Mouse (Mus musculus) C2C12 (cell line): ENCODE data around the gene Xxylt1. TPM values are rescaled to one million over a fixed set of nuclear protein-coding genes. Genes with fewer than 3 reads are reported as not detected.

Experiments
- H3K27me3 ChIP-seq: one replicate; pipeline ENCODE4 v1.6.1; 2011; ENCODE audit not compliant: control insufficient read depth, insufficient read depth, insufficient read length
- H3K36me3 ChIP-seq: one replicate; pipeline ENCODE4 v1.6.1; 2011; ENCODE audit not compliant: control insufficient read depth, insufficient read depth
- H3K4me3 ChIP-seq: one replicate; pipeline ENCODE4 v1.5.1; 2011; ENCODE audit warnings: mild to moderate bottlenecking, control low read depth; ENCODE audit not compliant: poor library complexity, insufficient read depth, severe bottlenecking
- H3K79me2 ChIP-seq: one replicate; pipeline ENCODE4 v1.6.1; 2011; ENCODE audit not compliant: control insufficient read depth, insufficient read depth
- H3K79me3 ChIP-seq: one replicate; pipeline ENCODE4 v1.6.1; 2011; ENCODE audit warnings: low read depth, control low read depth
- H3ac ChIP-seq: one replicate; pipeline ENCODE3; 2011; ENCODE audit warnings: low read depth; ENCODE audit not compliant: control insufficient read depth, insufficient read length
- CEBPB ChIP-seq: IDR thresholded peaks from one replicate; pipeline ENCODE4 v1.6.1; 2011; ENCODE audit warnings: low read depth, mild to moderate bottlenecking, control low read depth, moderate library complexity
- CTCF ChIP-seq: IDR thresholded peaks from one replicate; pipeline ENCODE4 v1.5.1; 2011; ENCODE audit not compliant: control insufficient read depth, insufficient read depth, insufficient read length
- FOSL1 ChIP-seq: IDR thresholded peaks from one replicate; pipeline ENCODE4 v1.8.0; 2011; ENCODE audit warnings: mild to moderate bottlenecking, low read length; ENCODE audit not compliant: poor library complexity, insufficient read depth, severe bottlenecking
- MAX ChIP-seq: IDR thresholded peaks from one replicate; pipeline ENCODE4 v1.6.1; 2011; ENCODE audit warnings: mild to moderate bottlenecking, control low read depth
- MYOD1 ChIP-seq: IDR thresholded peaks from one replicate; pipeline ENCODE4 v1.6.1; 2011; ENCODE audit warnings: low read depth; ENCODE audit not compliant: control insufficient read depth, insufficient read length
- MYOG ChIP-seq: IDR thresholded peaks from one replicate; pipeline ENCODE4 v1.6.1; 2011; ENCODE audit not compliant: control insufficient read depth, insufficient read length; ENCODE audit errors: extremely low read depth
- USF1 ChIP-seq: IDR thresholded peaks from one replicate; pipeline ENCODE4 v1.6.1; 2011; ENCODE audit warnings: low read depth, mild to moderate bottlenecking, control low read depth, moderate library complexity
- polyA plus RNA-seq: library from polyadenylated mRNA; unstranded; fragments of >200 nt; fragmentation: generic; extraction: Trizol; gene quantifications from one replicate; pipeline ENCODE4 v1.2.1, GENCODE M21; 2012; ENCODE audit warnings: missing spikeins

Gene Xxylt1
- polyA plus RNA-seq, 1 experiment: 10.4 TPM

GRCm38 (mm10) chr16:31025516-31025915 is 55.7 kb downstream of the Xxylt1 start:
- Histone ChIP-seq H3K27me3 (no peaks in the 10 kb centered on the region), H3K4me3 (no peak overlapping the region), H3K79me2 (no peaks in the 10 kb centered on the region), H3ac (no peak overlapping the region), H3K36me3 (no peaks in the 10 kb centered on the region), H3K79me3 (no peaks in the 10 kb centered on the region)
- TF ChIP-seq USF1 (no peak), FOSL1 (no peak), MYOG (no peak), CTCF (no peak), CEBPB (no peak), MAX (no peak), MYOD1 (no peak)

GRCm38 (mm10) chr16:31024997-31025396 is 56.2 kb downstream of the Xxylt1 start:
- Histone ChIP-seq H3ac (no peak overlapping the region), H3K79me3 (no peaks in the 10 kb centered on the region), H3K4me3 (no peak overlapping the region), H3K79me2 (no peaks in the 10 kb centered on the region), H3K36me3 (no peaks in the 10 kb centered on the region), H3K27me3 (no peaks in the 10 kb centered on the region)
- no peak for TF ChIP-seq FOSL1
- TF ChIP-seq CEBPB: no peak
- TF ChIP-seq CTCF: no peak
- TF ChIP-seq MYOD1: no peak
- TF ChIP-seq USF1: no peak
- TF ChIP-seq MYOG: no peak
- no peak for TF ChIP-seq MAX

GRCm38 (mm10) chr16:31024221-31024620 is 57.0 kb downstream of the Xxylt1 start:
- H3ac ChIP-seq: no peak overlapping the region
- H3K79me2 ChIP-seq: no peaks in the 10 kb centered on the region
- TF ChIP-seq MAX (no peak), MYOD1 (no peak), FOSL1 (no peak), USF1 (no peak), CEBPB (no peak), MYOG (no peak), CTCF (no peak)
- H3K4me3 ChIP-seq: no peak overlapping the region
- no peaks in the 10 kb centered on the region for H3K27me3 ChIP-seq
- no peaks in the 10 kb centered on the region for H3K79me3 ChIP-seq
- H3K36me3 ChIP-seq: no peaks in the 10 kb centered on the region

- no peaks in the 10 kb centered on the region for H3K36me3 ChIP-seq
- H3ac ChIP-seq: no peak overlapping the region
- TF ChIP-seq CTCF (no peak), MYOD1 (no peak), MYOG (no peak), USF1 (no peak), CEBPB (no peak), FOSL1 (no peak), MAX (no peak)
- no peaks in the 10 kb centered on the region for H3K79me2 ChIP-seq
- no peak overlapping the region for H3K4me3 ChIP-seq
- H3K79me3 ChIP-seq: no peaks in the 10 kb centered on the region
- no peaks in the 10 kb centered on the region for H3K27me3 ChIP-seq
These were observed 57.4 kb downstream of the Xxylt1 start for GRCm38 (mm10) chr16:31023803-31024202.

- no peak overlapping the region for H3K4me3 ChIP-seq
- no peaks in the 10 kb centered on the region for H3K79me3 ChIP-seq
- H3K27me3 ChIP-seq: no peaks in the 10 kb centered on the region
- H3K36me3 ChIP-seq: no peaks in the 10 kb centered on the region
- H3K79me2 ChIP-seq: no peaks in the 10 kb centered on the region
- TF ChIP-seq USF1 (no peak), MYOG (no peak), CTCF (no peak), FOSL1 (no peak), CEBPB (no peak), MYOD1 (no peak), MAX (no peak)
- no peak overlapping the region for H3ac ChIP-seq
These were observed 58.9 kb downstream of the Xxylt1 start for GRCm38 (mm10) chr16:31022287-31022686.

- H3K4me3 ChIP-seq: no peak overlapping the region
- no peaks in the 10 kb centered on the region for H3K27me3 ChIP-seq
- TF ChIP-seq MYOD1 (no peak), MYOG (no peak), CEBPB (no peak), CTCF (no peak), FOSL1 (no peak), USF1 (no peak), MAX (no peak)
- no peaks in the 10 kb centered on the region for H3K36me3 ChIP-seq
- no peaks in the 10 kb centered on the region for H3K79me3 ChIP-seq
- no peak overlapping the region for H3ac ChIP-seq
- H3K79me2 ChIP-seq: no peaks in the 10 kb centered on the region
These were observed 61.7 kb downstream of the Xxylt1 start for GRCm38 (mm10) chr16:31019514-31019913.
